8 mouse cellular contexts compared by ENCODE assay signal in the genomic region with DNA sequence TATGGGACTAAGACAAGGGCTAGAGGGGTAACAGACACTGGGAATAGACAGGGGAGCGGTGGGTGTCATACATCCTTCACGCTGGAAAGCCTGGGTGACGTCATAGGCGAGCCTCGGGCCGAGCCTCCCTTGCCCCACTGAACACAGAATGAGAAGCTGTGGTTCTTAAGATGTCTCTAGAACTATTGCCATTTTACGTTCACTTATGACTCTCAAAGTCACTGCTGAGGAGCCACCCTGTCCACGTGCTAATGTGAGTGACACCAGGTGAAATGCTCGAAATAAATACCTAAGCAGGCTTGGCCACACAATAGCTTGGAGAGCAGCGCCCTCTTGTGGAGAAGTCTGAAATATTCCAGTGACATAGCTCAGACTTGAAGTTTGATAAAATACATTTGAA. TPM values are rescaled to one million over a fixed set of nuclear protein-coding genes. Genes with fewer than 3 reads are reported as not detected.
DNase-seq lines count a peak whose midpoint lies in the region; ATAC-seq and TF ChIP-seq lines count a peak whose summit lies in the region.

No protein-coding gene starts in this region.

- H3K9me3 ChIP-seq in heart, embryonic 14.5 days (ENCODE audit: control insufficient read depth, low read length), result no peaks in the 10 kb centered on the region
- H3K9me3 ChIP-seq in liver, embryonic 11.5 days (ENCODE audit: control insufficient read depth, low read length), result no peaks in the 10 kb centered on the region
- no peaks in the 10 kb centered on the region for H3K9me3 ChIP-seq in stomach, embryonic 15.5 days

- 10% methylated on average over 10 of the region's 10 CpGs for WGBS in heart, embryonic 14.5 days
- 10% methylated on average over 10 of the region's 10 CpGs for WGBS in liver, embryonic 11.5 days
- 13% methylated on average over 10 of the region's 10 CpGs for WGBS in stomach, embryonic 15.5 days

- no peak overlapping the region for H3K4me3 ChIP-seq in C2C12 (ENCODE audit: insufficient read depth, poor library complexity, severe bottlenecking)
- H3K4me3 ChIP-seq in heart, embryonic 14.5 days (ENCODE audit: control insufficient read depth in 1 of 2, insufficient read depth in 1 of 2, low read depth in 1 of 2, low read length in 2 of 2), result peak overlapping the region; percentile 25 to 36
- H3K4me3 ChIP-seq in liver, embryonic 11.5 days (ENCODE audit: low read depth, low read length), result 0 out of 2 replicates have a peak overlapping the region, but pooled peaks have one; percentile 21
- H3K4me3 ChIP-seq in stomach, embryonic 15.5 days (replicated peaks), result peak overlapping the region; percentile 26

- peak overlapping the region; percentile 51 for H3ac ChIP-seq in C2C12 (ENCODE audit: control insufficient read depth, insufficient read length, low read depth)

- peaks cover 16% of the 10 kb centered on the region for H3K27me3 ChIP-seq in C2C12 (ENCODE audit: control insufficient read depth, insufficient read depth, insufficient read length)
- H3K27me3 ChIP-seq in heart, embryonic 14.5 days (ENCODE audit: control insufficient read depth, insufficient read depth, low read length), result no peaks in the 10 kb centered on the region
- H3K27me3 ChIP-seq in liver, embryonic 11.5 days (replicated peaks; ENCODE audit: control insufficient read depth, insufficient read depth, low read length), result no peaks in the 10 kb centered on the region
- H3K27me3 ChIP-seq in stomach, embryonic 15.5 days (replicated peaks), result no peaks in the 10 kb centered on the region

- no peaks in the 10 kb centered on the region for H3K79me3 ChIP-seq in C2C12 (ENCODE audit: low read depth)

- no peaks in the 10 kb centered on the region for H3K79me2 ChIP-seq in C2C12 (ENCODE audit: control insufficient read depth, insufficient read depth)

- H3K4me1 ChIP-seq in heart, embryonic 14.5 days (ENCODE audit: control insufficient read depth in 2 of 2, insufficient read depth in 2 of 2, low read length in 2 of 2), result no peaks in the 10 kb centered on the region
- no peaks in the 10 kb centered on the region for H3K4me1 ChIP-seq in liver, embryonic 11.5 days (replicated peaks; ENCODE audit: control insufficient read depth, insufficient read depth, low read length)
- no peaks in the 10 kb centered on the region for H3K4me1 ChIP-seq in stomach, embryonic 15.5 days

- peak overlapping the region; percentile 50 for H3K9ac ChIP-seq in heart, embryonic 14.5 days (ENCODE audit: low read length)
- H3K9ac ChIP-seq in liver, embryonic 11.5 days (ENCODE audit: low read depth, low read length), result no peak overlapping the region
- no peak overlapping the region for H3K9ac ChIP-seq in stomach, embryonic 15.5 days

- DNase-seq in brain, embryonic 14.5 days (ENCODE audit: low read depth), result peak; percentile 89
- peak; percentile 44 for DNase-seq in fibroblast of lung, adult 2 months (ENCODE audit: low read depth)
- peak; percentile 85 for DNase-seq in kidney, postnatal 10 days
- peak; percentile 59 for DNase-seq in liver, embryonic 11.5 days (ENCODE audit: low spot score)
- peak; percentile 71 to 78 for DNase-seq in natural killer cell, adult 2 months (ENCODE audit: low spot score in 2 of 2)

- TF ChIP-seq POLR2A in brain, embryonic 14.5 days (IDR thresholded peaks at IDR 0.05; ENCODE audit: borderline replicate concordance, extremely low read depth, insufficient read depth, insufficient read length, poor library complexity, severe bottlenecking), result no peak

- peak overlapping the region; percentile 78 for H3K4me2 ChIP-seq in heart, embryonic 14.5 days (ENCODE audit: low read length)
- peak overlapping the region; percentile 64 for H3K4me2 ChIP-seq in liver, embryonic 11.5 days
- peak overlapping the region; percentile 54 for H3K4me2 ChIP-seq in stomach, embryonic 15.5 days

- no peak for ATAC-seq in heart, embryonic 14.5 days (ENCODE audit: insufficient number of reproducible peaks, insufficient read depth, low FRiP score, low read depth)
- ATAC-seq in liver, embryonic 11.5 days (replicated peaks; ENCODE audit: low FRiP score), result 0 out of 2 replicates have a peak, but pooled peaks have one; percentile 31
- ATAC-seq in stomach, embryonic 15.5 days (ENCODE audit: insufficient read depth, low FRiP score, low read depth), result peak; percentile 77; the same call in 1 of the 2 replicates

- H3K36me3 ChIP-seq in C2C12 (ENCODE audit: control insufficient read depth, insufficient read depth), result no peaks in the 10 kb centered on the region
- H3K36me3 ChIP-seq in heart, embryonic 14.5 days (ENCODE audit: control insufficient read depth, insufficient read depth, low read length), result no peaks in the 10 kb centered on the region
- H3K36me3 ChIP-seq in liver, embryonic 11.5 days (ENCODE audit: control insufficient read depth, insufficient read depth, low read length), result no peaks in the 10 kb centered on the region
- no peaks in the 10 kb centered on the region for H3K36me3 ChIP-seq in stomach, embryonic 15.5 days

- no peak overlapping the region for H3K27ac ChIP-seq in heart, embryonic 14.5 days (replicated peaks in 1 of 2; ENCODE audit: control insufficient read depth in 1 of 2, insufficient read depth in 1 of 2, low read depth in 2 of 2, low read length in 2 of 2)
- no peak overlapping the region for H3K27ac ChIP-seq in liver, embryonic 11.5 days (ENCODE audit: low read depth, low read length)
- no peak overlapping the region for H3K27ac ChIP-seq in stomach, embryonic 15.5 days

- peak; percentile 52 for TF ChIP-seq CTCF in C2C12 (IDR thresholded peaks at IDR 0.05; ENCODE audit: control insufficient read depth, insufficient read depth, insufficient read length)
- peak; percentile 77; the same call in 1 of the 2 replicates for TF ChIP-seq CTCF in brain, embryonic 14.5 days (IDR thresholded peaks at IDR 0.05; ENCODE audit: borderline replicate concordance, extremely low read depth, insufficient read depth, insufficient read length)

TF ChIP-seq in C2C12, 6 proteins besides CTCF, POLR2A, EP300 and RAD21:
- TF ChIP-seq MYOD1 (IDR thresholded peaks at IDR 0.05; ENCODE audit: control insufficient read depth, insufficient read length, low read depth) (no peak), CEBPB (IDR thresholded peaks at IDR 0.05; ENCODE audit: low read depth) (no peak), MAX (IDR thresholded peaks at IDR 0.05) (peak; percentile 67), FOSL1 (IDR thresholded peaks at IDR 0.05; ENCODE audit: insufficient read depth, low read length, poor library complexity, severe bottlenecking) (no peak)
TF ChIP-seq in C2C12: peak in this region for 1.

RNA-seq across cellular contexts. Expression of a gene that starts 21.7 kb away (rescaled TPM):
- 0.29 TPM for polyA plus RNA-seq in C2C12 (2012; fragmentation: generic; extraction: Trizol)
- 0.20 and 0.36 TPM in 2 replicates for polyA plus RNA-seq in brain, embryonic 14.5 days (2012; rRNA removed)
- not detected in 2 replicates for polyA plus RNA-seq in heart, embryonic 14.5 days (2014; fragmentation: Nextera tagmentation; extraction: Ambion mirVana)
- 0.01 and 0.03 TPM in 2 replicates for polyA plus RNA-seq in liver, embryonic 11.5 days (2014; fragmentation: Nextera tagmentation; extraction: Ambion mirVana)
- polyA plus RNA-seq in stomach, embryonic 15.5 days (2015; fragmentation: Nextera tagmentation; extraction: Ambion mirVana), result 0.01 and 0.05 TPM in 2 replicates
